Mouse (Mus musculus) retina, adult 2 months (tissue): ENCODE results near the gene Sucla2.
"Not testable (repeated sequence)": the region's sequence is repeated elsewhere in the genome, so short reads cannot be mapped to it uniquely, and the experiment has no call there.

Experiments
- DNase-seq: peaks from one replicate; pipeline ENCODE4 v3.0.0-alpha.2; 2012; ENCODE audit warnings: low read depth, low spot score

Gene Sucla2

DNA sequence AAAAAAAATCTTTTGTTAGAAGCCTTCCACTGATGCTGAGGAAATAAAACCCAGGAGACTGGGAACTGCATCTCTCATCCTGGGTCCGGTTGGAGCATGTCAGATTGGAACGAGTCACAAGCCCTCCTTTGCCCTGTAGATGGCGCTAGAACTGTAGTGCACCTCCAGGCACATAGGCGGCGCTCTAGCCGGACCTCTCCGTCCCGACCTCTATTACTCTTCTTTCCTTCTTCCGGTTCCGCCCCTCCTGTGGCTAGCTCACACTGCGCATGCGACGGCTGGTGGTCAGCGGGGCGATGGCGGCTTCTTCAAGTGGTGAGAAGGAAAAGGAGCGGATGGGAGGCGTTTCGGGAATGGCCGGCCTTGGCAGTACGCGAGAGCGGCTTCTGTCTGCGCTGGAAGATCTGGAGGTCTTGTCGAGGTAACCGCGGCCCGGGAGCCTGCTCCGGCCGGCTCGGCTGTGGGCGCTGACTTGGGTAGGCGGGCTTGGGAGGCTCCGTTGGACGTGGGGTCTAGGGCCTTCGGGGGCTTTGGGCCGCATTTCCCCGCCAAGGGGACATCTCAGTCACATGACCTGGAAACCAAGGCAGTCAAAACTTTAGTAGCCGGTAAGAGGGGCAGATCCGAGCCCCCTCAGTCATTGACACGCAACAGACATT lies 15.2 kb upstream of the Sucla2 start, which contains the start of gene Med4:
Med4 (plus strand) TSS at position 261 of the 659 bp plus-strand sequence.
- peak; percentile 91 for DNase-seq

DNA sequence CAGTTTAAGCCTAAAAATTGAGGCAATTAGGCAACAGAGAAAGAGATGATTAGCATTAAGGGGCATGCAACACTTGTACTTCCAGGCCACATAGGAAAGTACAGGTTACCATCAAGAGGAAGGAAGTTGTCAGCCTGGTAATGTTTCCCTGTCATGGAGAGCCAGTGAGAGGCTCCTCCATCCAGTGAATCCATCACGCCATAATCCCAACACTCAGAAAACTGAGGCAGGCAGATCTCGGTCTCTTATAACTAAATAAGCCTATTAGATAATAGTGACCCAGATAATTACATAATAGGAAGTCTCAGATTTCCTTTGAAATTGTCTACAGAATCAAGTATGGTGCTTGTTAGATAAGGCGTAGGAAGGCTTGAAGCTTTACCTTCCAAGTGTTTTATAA lies 983 bp upstream of the Sucla2 start:
- no peak for DNase-seq

DNA sequence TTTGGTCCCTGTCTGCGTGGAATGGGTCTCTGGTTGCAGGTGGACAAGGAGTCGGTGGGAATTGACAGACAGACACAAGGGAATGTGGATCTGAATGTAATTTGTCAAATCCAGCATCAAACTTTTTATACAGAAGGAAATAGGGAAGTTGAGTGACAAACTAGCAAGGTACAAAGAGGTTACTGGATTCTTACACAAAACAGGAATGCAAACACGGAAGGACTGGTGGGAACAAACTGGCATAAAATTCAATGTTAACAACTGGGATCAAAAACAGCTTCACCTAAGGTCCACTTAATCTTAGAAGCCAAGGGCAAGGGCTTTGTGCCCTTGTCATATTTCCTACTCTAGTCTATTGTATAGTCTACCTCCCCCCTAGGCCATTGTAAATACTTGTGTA lies 3.5 kb downstream of the Sucla2 start:
- not testable (repeated sequence) for DNase-seq

- DNase-seq: no peak
Measured at GRCm38 (mm10) chr14:73533755-73534465, 8.8 kb downstream of the Sucla2 start.

- no peak for DNase-seq
Measured at GRCm38 (mm10) chr14:73535641-73536040, 10.5 kb downstream of the Sucla2 start.

GRCm38 (mm10) chr14:73543781-73544180 lies 18.7 kb downstream of the Sucla2 start:
- DNase-seq: no peak

DNA sequence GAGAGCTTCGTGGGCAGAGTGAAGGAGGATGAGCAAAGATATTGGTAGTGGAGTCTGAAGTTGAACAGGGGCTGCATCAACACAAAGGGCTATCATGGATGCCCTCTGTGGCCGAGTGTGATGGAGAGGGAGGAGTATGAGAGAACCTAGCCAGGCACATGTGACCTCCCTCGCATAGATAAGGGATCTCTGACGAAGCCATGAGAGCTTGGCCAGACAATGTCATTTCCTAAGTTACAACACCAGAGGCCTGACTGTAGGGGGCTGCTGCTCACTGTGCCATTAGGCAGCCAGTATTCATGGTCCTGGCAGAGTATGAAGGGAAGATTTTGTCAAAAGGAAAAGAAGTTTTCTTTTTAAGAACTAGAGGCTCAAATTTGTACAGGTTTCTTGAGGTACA lies 21.9 kb downstream of the Sucla2 start:
- no peak for DNase-seq

DNA sequence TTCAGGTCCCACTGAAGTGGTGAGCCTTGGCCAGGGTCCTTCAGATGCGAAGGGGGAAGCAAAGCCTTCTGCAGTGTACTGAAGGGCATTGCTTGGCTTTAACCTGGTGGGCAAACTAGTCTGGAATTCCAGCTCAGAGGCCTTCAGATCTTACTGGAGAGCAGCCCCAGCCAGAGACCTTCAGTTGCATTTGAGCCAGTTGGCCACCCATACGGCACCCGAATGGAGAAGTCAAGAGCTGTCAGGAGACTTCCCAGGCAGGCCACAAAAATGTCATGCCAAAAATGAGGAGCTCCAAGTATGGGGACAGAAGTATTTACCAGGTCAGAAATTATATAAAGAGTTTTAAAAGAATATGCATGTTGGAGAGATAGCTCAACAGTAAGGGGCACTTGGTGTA lies 22.9 kb downstream of the Sucla2 start, which contains the start of gene Nudt15:
Nudt15 (minus strand) TSS at position 192 of the 400 bp plus-strand sequence.
- no peak for DNase-seq

- DNase-seq: no peak
Measured at GRCm38 (mm10) chr14:73550291-73550690, 25.2 kb downstream of the Sucla2 start.

GRCm38 (mm10) chr14:73550732-73551131 lies 25.6 kb downstream of the Sucla2 start:
- no peak for DNase-seq

DNA sequence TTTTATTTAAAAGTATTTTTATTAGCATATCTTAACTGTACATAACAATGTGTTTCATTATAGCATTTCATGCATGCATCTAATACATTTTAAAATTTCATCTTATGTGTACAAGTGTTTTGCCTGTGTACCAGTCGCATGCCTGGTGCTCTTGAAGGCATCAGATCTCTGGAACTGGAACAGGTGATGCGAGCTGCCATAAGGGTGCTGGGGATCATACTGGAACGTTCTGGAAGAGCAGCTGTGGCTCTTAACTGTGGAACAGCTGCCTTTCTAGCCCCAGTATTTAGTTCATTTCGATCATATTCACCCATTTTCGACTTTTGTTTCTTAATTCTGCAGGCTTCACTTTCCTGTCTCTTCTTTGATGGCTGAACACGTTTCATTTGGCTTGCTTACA lies 26.0 kb downstream of the Sucla2 start:
- DNase-seq: no peak

- DNase-seq: peak; percentile 84
Measured at GRCm38 (mm10) chr14:73552341-73553121, 27.4 kb downstream of the Sucla2 start.

DNA sequence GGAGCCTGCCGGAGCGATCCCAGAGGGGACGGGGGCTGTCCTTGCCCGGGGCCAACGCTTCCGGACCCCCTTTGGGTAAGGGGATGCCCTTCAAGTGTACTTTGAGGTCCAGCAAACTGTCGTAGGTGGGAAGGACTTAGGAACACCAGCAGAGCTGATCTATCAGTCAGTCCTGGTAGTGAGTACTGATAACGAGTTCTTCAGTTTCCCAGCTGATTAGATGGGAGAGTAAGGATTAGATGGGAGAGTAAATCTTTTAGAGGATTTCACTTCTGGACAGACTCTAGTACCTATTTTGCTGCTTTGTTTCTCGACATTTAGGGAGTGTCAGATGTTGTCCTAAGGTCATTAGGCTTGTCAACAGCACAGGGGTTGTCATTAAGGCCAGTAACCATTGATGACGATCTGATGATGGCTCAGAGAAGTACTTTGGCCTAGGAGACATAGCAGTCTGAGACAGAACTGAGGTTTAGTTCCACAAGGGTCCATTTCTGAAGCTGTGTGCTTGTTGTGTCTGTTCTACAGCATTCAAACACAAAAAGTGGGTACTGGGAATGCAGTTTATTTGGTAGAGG lies 28.1 kb downstream of the Sucla2 start:
- no peak for DNase-seq

- DNase-seq: not testable (repeated sequence)
Measured at GRCm38 (mm10) chr14:73569831-73570230, 44.7 kb downstream of the Sucla2 start.

DNA sequence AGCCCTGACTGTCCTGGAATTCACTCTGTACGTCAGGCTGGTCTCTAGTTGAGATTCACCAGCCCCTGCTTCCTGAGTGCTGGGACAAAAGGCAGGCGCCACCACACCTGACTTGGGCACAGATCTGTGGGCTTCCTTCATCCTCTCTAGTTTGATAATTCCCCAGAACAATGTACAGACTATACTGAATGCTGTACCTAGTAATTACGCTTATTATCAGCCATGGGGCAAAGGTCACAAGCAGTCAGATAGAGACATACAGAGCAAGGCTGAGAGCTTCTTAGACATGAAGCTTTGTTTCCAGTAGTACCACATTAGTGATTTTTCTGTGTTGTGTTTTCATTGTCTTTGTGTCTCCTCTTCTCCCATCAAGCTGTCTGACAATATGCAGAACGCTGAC lies 46.0 kb downstream of the Sucla2 start:
- DNase-seq: no peak

- no peak for DNase-seq
Measured at GRCm38 (mm10) chr14:73574053-73574452, 48.9 kb downstream of the Sucla2 start.

GRCm38 (mm10) chr14:73576336-73576735 lies 51.2 kb downstream of the Sucla2 start:
- no peak for DNase-seq

DNA sequence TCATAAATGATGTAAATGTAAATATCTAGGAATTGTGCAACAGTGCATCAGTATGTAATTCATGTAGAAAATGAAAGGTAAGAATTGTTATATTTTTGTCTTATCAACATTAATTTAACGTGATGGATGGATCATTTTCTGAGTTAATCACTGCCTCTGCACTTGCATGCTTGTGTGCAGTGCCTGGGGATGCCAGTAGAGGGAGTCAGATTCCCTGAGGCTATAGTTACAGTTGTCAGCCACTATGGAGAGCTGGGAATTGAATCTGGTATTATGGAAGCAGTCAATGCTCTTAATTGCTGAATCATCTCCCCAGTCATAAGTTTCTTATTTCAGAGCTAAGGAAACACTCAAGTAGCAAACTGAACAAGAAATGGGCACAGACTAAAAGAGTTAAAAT lies 63.0 kb downstream of the Sucla2 start:
- DNase-seq: no peak

DNA sequence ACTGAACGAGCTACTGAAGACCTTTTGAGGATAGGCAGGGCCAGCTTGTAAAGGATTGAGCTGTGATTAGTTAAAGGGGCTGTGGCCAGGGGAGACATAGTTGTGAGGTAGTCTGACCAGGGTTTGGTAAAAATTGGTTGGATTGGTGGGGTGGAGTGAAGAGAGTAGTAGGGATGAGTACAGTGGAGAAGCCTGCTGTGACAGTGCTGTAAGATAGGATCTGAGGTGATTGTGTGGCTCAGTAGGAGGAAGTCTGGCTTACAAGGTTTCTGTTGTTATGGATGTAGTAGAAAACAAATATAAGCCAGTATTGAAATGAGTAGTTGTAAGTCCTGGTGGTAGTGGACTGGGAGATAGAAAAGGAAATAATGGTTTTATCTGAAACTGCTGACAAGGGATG lies 67.0 kb downstream of the Sucla2 start:
- no peak for DNase-seq

GRCm38 (mm10) chr14:73599720-73600119 lies 74.6 kb downstream of the Sucla2 start:
- no peak for DNase-seq

DNA sequence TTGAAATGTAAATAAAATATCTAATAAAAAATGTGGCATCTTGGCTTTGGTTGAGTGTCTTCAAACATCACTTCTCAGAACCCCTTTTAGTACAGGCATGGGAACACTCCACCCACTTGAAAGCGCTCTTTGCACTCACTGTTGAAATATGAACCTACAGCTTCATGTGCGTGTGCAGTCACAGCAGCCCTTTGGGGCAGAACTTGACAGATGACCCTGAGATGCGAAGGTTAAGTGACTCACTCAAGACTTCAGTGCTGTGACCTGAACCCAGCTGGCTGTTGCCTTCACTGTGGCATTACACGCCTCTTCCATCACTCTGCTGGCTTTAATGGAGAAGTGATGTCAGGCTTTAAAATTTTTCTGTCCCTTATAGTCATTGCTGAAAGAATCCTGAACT lies 82.6 kb downstream of the Sucla2 start:
- DNase-seq: no peak
